Mouse (Mus musculus) thymus, adult 2 months (tissue): ENCODE measurements around the gene Haao. TPM values are rescaled to one million over a fixed set of nuclear protein-coding genes. Genes with fewer than 3 reads are reported as not detected.
A peak's percentile ranks its signal among the peaks of the same experiment; 100 is the strongest.

ENCODE experiments used
- DNase-seq: peaks from one replicate; pipeline ENCODE4 v3.0.0; 2021
- H3K27ac ChIP-seq: fragments of 200-500 bp; 2 replicates; pipeline ENCODE4 v1.5.1; 2012; ENCODE audit warnings: low read length, control low read depth; ENCODE audit not compliant: control insufficient read depth, insufficient read depth
- H3K27me3 ChIP-seq: fragments of 200-500 bp; 2 replicates; pipeline ENCODE4 v1.6.1; 2012; ENCODE audit warnings: mild to moderate bottlenecking, low read length, moderate library complexity, mixed read lengths; ENCODE audit not compliant: control insufficient read depth, insufficient read depth
- H3K36me3 ChIP-seq: fragments of 200-500 bp; 2 replicates; pipeline ENCODE4 v1.6.1; 2012; ENCODE audit warnings: mild to moderate bottlenecking, low read length, moderate library complexity; ENCODE audit not compliant: control insufficient read depth, insufficient read depth
- H3K4me1 ChIP-seq: fragments of 200-500 bp; replicated peaks from 2 replicates; pipeline ENCODE4 v1.6.1; 2012; ENCODE audit warnings: low read length; ENCODE audit not compliant: control insufficient read depth, insufficient read depth
- H3K4me3 ChIP-seq: fragments of 200-500 bp; 2 replicates; pipeline ENCODE4 v1.5.1; 2012; ENCODE audit warnings: mild to moderate bottlenecking, low read length, control low read depth, moderate library complexity; ENCODE audit not compliant: control insufficient read depth, insufficient read depth
- CTCF ChIP-seq: fragments of 200-500 bp; IDR thresholded peaks from 2 replicates; pipeline ENCODE4 v1.5.1; 2012; ENCODE audit warnings: mild to moderate bottlenecking, control low read depth, low read length, moderate library complexity, borderline replicate concordance; ENCODE audit not compliant: control insufficient read depth, poor library complexity, insufficient read depth; ENCODE audit errors: extremely low read depth
- POLR2A ChIP-seq: fragments of 200-500 bp; IDR thresholded peaks from 2 replicates; pipeline ENCODE4 v1.6.1; 2012; ENCODE audit warnings: mild to moderate bottlenecking, low read length, control low read depth, moderate library complexity; ENCODE audit not compliant: control insufficient read depth, poor library complexity, insufficient read depth; ENCODE audit errors: extremely low read depth
- WGBS: fragments of 180-500 bp; shearing (Covaris S2); methylation state at CpG from one replicate; pipeline ENCODE4 v1.1.7; 2018; 5-methylcytosine and 5-hydroxymethylcytosine counted together
- polyA plus RNA-seq: library from polyadenylated mRNA; depleted of rRNA; stranded (reverse); fragments of >200 nt; gene quantifications from 2 replicates; pipeline ENCODE4 v1.2.3, GENCODE M21; 2012

Gene Haao
- polyA plus RNA-seq, 1 experiment, result 10.4 TPM

GRCm38 (mm10) chr17:83805078-83805477 is 42.7 kb downstream of the Haao start:
- peaks cover 14% of the 10 kb centered on the region for H3K36me3 ChIP-seq
- 96% methylated on average over 9 of the region's 9 CpGs for WGBS
- no peak overlapping the region for H3K4me3 ChIP-seq
- H3K27ac ChIP-seq, result no peak overlapping the region
- peaks cover 8% of the 10 kb centered on the region for H3K4me1 ChIP-seq
- TF ChIP-seq POLR2A (no peak), CTCF (no peak)
- DNase-seq, result no peak
- H3K27me3 ChIP-seq, result no peaks in the 10 kb centered on the region

GRCm38 (mm10) chr17:83803987-83804386 is 43.8 kb downstream of the Haao start:
- TF ChIP-seq POLR2A, result no peak
- no peak for TF ChIP-seq CTCF
- no peak for DNase-seq
- Histone ChIP-seq H3K4me1 (peaks cover 14% of the 10 kb centered on the region), H3K27me3 (no peaks in the 10 kb centered on the region), H3K4me3 (no peak overlapping the region), H3K36me3 (peaks cover 8% of the 10 kb centered on the region), H3K27ac (no peak overlapping the region)
- 93% methylated on average over 9 of the region's 9 CpGs for WGBS

GRCm38 (mm10) chr17:83799506-83800050 is 48.2 kb downstream of the Haao start:
- DNase-seq, result no peak
- WGBS, result 77% methylated on average over 11 of the region's 11 CpGs
- Histone ChIP-seq H3K27ac (peak overlapping the region; percentile 42; the same call in 1 of the 2 replicates), H3K36me3 (peaks cover 11% of the 10 kb centered on the region), H3K27me3 (no peaks in the 10 kb centered on the region), H3K4me3 (no peak overlapping the region), H3K4me1 (peaks cover 6% of the 10 kb centered on the region)
- no peak for TF ChIP-seq CTCF
- TF ChIP-seq POLR2A, result no peak

GRCm38 (mm10) chr17:83795121-83795520 is 52.6 kb downstream of the Haao start:
- no peak overlapping the region for H3K4me3 ChIP-seq
- TF ChIP-seq CTCF (no peak), POLR2A (no peak)
- peaks cover 24% of the 10 kb centered on the region for H3K36me3 ChIP-seq
- 98% methylated on average over 17 of the region's 17 CpGs for WGBS
- H3K4me1 ChIP-seq, result peaks cover 9% of the 10 kb centered on the region
- no peak overlapping the region for H3K27ac ChIP-seq
- H3K27me3 ChIP-seq, result no peaks in the 10 kb centered on the region
- no peak for DNase-seq

GRCm38 (mm10) chr17:83792388-83792787 is 55.4 kb downstream of the Haao start:
- H3K36me3 ChIP-seq, result peaks cover 34% of the 10 kb centered on the region
- no peak for DNase-seq
- no peak overlapping the region for H3K27ac ChIP-seq
- TF ChIP-seq POLR2A (no peak), CTCF (no peak)
- no peaks in the 10 kb centered on the region for H3K27me3 ChIP-seq
- H3K4me1 ChIP-seq, result 0 out of 2 replicates have a peak, but pooled peaks cover 3% of the 10 kb centered on the region
- no peak overlapping the region for H3K4me3 ChIP-seq
- WGBS, result 96% methylated on average over 23 of the region's 23 CpGs

GRCm38 (mm10) chr17:83790158-83790557 is 57.6 kb downstream of the Haao start:
- TF ChIP-seq CTCF, result no peak
- TF ChIP-seq POLR2A, result no peak
- H3K27me3 ChIP-seq, result no peaks in the 10 kb centered on the region
- H3K4me1 ChIP-seq, result 0 out of 2 replicates have a peak, but pooled peaks cover 6% of the 10 kb centered on the region
- H3K27ac ChIP-seq, result no peak overlapping the region
- H3K36me3 ChIP-seq, result peaks cover 31% of the 10 kb centered on the region
- no peak for DNase-seq
- no peak overlapping the region for H3K4me3 ChIP-seq
- WGBS, result 55% methylated on average over 5 of the region's 5 CpGs
